7 mouse cellular contexts compared by ENCODE assay signal in the genomic region with DNA sequence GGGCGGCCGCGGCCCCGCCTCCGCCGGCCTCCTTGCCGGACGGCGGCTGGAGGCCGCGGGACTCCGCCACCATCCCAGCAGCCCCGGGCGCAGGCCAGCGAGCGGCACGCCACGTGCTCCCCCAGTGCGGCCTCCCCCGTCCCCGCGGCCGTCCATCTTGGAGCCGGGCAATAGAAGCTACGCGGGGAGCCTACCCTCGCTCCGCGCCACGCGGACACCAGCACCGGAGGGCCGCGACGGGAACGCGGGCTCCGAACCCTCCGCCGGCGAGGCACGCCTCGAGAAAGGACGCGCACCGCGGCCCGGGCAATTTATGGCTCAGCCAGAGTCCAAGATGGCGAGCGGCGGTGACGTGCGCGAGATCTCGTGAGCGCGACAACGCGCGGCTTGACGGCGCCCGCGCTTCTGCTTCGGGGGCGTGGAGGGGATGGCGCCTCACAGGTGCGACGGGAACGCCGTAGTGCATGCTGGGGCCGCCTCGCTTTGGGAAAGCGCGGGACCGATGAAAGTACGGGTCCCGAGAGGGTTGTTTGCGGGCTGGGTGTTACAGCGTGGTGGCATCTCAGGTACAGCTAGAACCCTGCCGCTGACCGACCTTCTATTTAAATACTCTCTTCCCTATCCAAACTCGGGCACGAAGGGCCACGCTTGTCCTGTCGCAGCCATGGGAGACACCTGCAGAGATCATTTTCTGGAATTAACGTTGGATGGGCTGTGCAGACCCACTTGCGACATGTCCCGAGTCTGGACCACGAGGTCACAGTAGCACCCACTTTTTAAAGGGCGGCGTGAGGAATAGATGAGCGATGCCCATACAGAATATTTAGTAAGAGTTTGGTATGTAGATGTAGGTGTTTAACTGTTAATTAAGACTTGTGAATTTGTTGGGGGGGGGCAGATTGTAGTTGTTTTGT. TPM values are rescaled to one million over a fixed set of nuclear protein-coding genes. Genes with fewer than 3 reads are reported as not detected.
DNase-seq lines count a peak whose midpoint lies in the region; ATAC-seq and TF ChIP-seq lines count a peak whose summit lies in the region.

A gene (plus strand): TSS at position 157 of the 914 bp plus-strand sequence.
A gene (minus strand): TSS at position 400 of the 914 bp plus-strand sequence.

- no peaks in the 10 kb centered on the region for H3K36me3 ChIP-seq in embryonic facial prominence, embryonic 12.5 days
- H3K36me3 ChIP-seq in kidney, adult 2 months (ENCODE audit: control insufficient read depth, insufficient read depth, low read length): no peaks in the 10 kb centered on the region; the same call in 1 of the 2 replicates
- H3K36me3 ChIP-seq in limb, embryonic 13.5 days: peaks cover 16% of the 10 kb centered on the region; the same call in 1 of the 2 replicates
- H3K36me3 ChIP-seq in midbrain, embryonic 16.5 days (ENCODE audit: control insufficient read depth, insufficient read depth, low read length): no peaks in the 10 kb centered on the region

- ATAC-seq in embryonic facial prominence, embryonic 12.5 days (ENCODE audit: insufficient number of reproducible peaks, insufficient read depth, low FRiP score, low TSS enrichment): peak; percentile 95
- ATAC-seq in limb, embryonic 13.5 days (ENCODE audit: low FRiP score, low read depth): peak; percentile 97
- peak; percentile 98 for ATAC-seq in midbrain, embryonic 16.5 days

- TF ChIP-seq CTCF in kidney, adult 2 months (conservative IDR thresholded peaks at IDR 0.05; ENCODE audit: insufficient read depth, insufficient read length, low read depth, low read length): no peak

- peak; percentile 90 for DNase-seq in adrenal gland, postnatal 25 days
- peak; percentile 93 to 94 for DNase-seq in heart, adult 18-20 months
- DNase-seq in kidney, adult 2 months: peak; percentile 96
- DNase-seq in spleen, postnatal 10 days (ENCODE audit: low spot score in 2 of 2): peak; percentile 94 to 95

- no peak for TF ChIP-seq POLR2A in kidney, adult 2 months (IDR thresholded peaks at IDR 0.05; ENCODE audit: low read depth, low read length)

- no peaks in the 10 kb centered on the region for H3K27me3 ChIP-seq in embryonic facial prominence, embryonic 12.5 days
- H3K27me3 ChIP-seq in kidney, adult 2 months (replicated peaks; ENCODE audit: control insufficient read depth, insufficient read depth, low read length): no peaks in the 10 kb centered on the region
- no peaks in the 10 kb centered on the region for H3K27me3 ChIP-seq in limb, embryonic 13.5 days
- H3K27me3 ChIP-seq in midbrain, embryonic 16.5 days (ENCODE audit: control insufficient read depth, insufficient read depth, low read depth, low read length): no peaks in the 10 kb centered on the region

- peak within 1 kb of the TSS; percentile 94 for H3K27ac ChIP-seq in embryonic facial prominence, embryonic 12.5 days
- H3K27ac ChIP-seq in kidney, adult 2 months (ENCODE audit: insufficient read depth, low read depth, low read length): peak within 1 kb of the TSS; percentile 89
- H3K27ac ChIP-seq in limb, embryonic 13.5 days: peak within 1 kb of the TSS; percentile 96
- peak within 1 kb of the TSS; percentile 94 for H3K27ac ChIP-seq in midbrain, embryonic 16.5 days (ENCODE audit: low read length)

- H3K4me1 ChIP-seq in embryonic facial prominence, embryonic 12.5 days: peaks cover 23% of the 10 kb centered on the region
- peaks cover 6% of the 10 kb centered on the region; the same call in 1 of the 2 replicates for H3K4me1 ChIP-seq in kidney, adult 2 months (ENCODE audit: control insufficient read depth, insufficient read depth, low read length)
- H3K4me1 ChIP-seq in limb, embryonic 13.5 days: peaks cover 50% of the 10 kb centered on the region
- H3K4me1 ChIP-seq in midbrain, embryonic 16.5 days (ENCODE audit: control insufficient read depth, insufficient read depth, low read length): peaks cover 33% of the 10 kb centered on the region

- H3K4me2 ChIP-seq in embryonic facial prominence, embryonic 12.5 days (replicated peaks): peak within 1 kb of the TSS; percentile 64
- peak within 1 kb of the TSS; percentile 75 for H3K4me2 ChIP-seq in limb, embryonic 13.5 days (replicated peaks)
- H3K4me2 ChIP-seq in midbrain, embryonic 16.5 days (ENCODE audit: low read length): peak within 1 kb of the TSS; percentile 84

- H3K9ac ChIP-seq in embryonic facial prominence, embryonic 12.5 days: peak within 1 kb of the TSS; percentile 97
- peak within 1 kb of the TSS; percentile 97 for H3K9ac ChIP-seq in limb, embryonic 13.5 days
- peak within 1 kb of the TSS; percentile 98 for H3K9ac ChIP-seq in midbrain, embryonic 16.5 days (ENCODE audit: low read depth, low read length)

- WGBS in embryonic facial prominence, embryonic 12.5 days: under 1% methylated on average over 90 of the region's 93 CpGs
- WGBS in kidney, adult 2 months: under 1% methylated on average over 91 of the region's 93 CpGs
- under 1% methylated on average over 91 of the region's 93 CpGs for WGBS in limb, embryonic 13.5 days
- under 1% methylated on average over 90 of the region's 93 CpGs for WGBS in midbrain, embryonic 16.5 days

- H3K9me3 ChIP-seq in embryonic facial prominence, embryonic 12.5 days: no peaks in the 10 kb centered on the region
- no peaks in the 10 kb centered on the region for H3K9me3 ChIP-seq in limb, embryonic 13.5 days
- no peaks in the 10 kb centered on the region for H3K9me3 ChIP-seq in midbrain, embryonic 16.5 days (replicated peaks; ENCODE audit: control insufficient read depth, low read length, poor library complexity, severe bottlenecking)

- peak within 1 kb of the TSS; percentile 90 for H3K4me3 ChIP-seq in embryonic facial prominence, embryonic 12.5 days
- peak within 1 kb of the TSS; percentile 95 for H3K4me3 ChIP-seq in kidney, adult 2 months (ENCODE audit: insufficient read depth, low read depth, low read length)
- peak within 1 kb of the TSS; percentile 77 for H3K4me3 ChIP-seq in limb, embryonic 13.5 days
- peak within 1 kb of the TSS; percentile 98 for H3K4me3 ChIP-seq in midbrain, embryonic 16.5 days (ENCODE audit: low read depth, low read length)

RNA-seq across cellular contexts. Expression of the first gene that starts in this region (rescaled TPM):
- 25.8 and 26.8 TPM in 2 replicates for total RNA-seq in adrenal gland, postnatal 25 days (2021)
- polyA plus RNA-seq in embryonic facial prominence, embryonic 12.5 days (2016; fragmentation: Nextera tagmentation; extraction: Ambion mirVana): 19.4 and 19.8 TPM in 2 replicates
- 10 to 100 TPM; 16.2 to 17.9 TPM for total RNA-seq in heart, adult 18-20 months (2021)
- 6.3 and 8.1 TPM in 2 replicates for polyA plus RNA-seq in kidney, adult 2 months (2012; rRNA removed)
- 19.7 and 22.6 TPM in 2 replicates for polyA plus RNA-seq in limb, embryonic 13.5 days (2015; fragmentation: Nextera tagmentation; extraction: Ambion mirVana)
- polyA plus RNA-seq in midbrain, embryonic 16.5 days (2015; fragmentation: Nextera tagmentation; extraction: Ambion mirVana): 10.2 and 11.9 TPM in 2 replicates

RNA-seq across cellular contexts. Expression of the second gene that starts in this region (rescaled TPM):
- total RNA-seq in adrenal gland, postnatal 25 days (2021): 91.6 and 107 TPM in 2 replicates
- 132 and 140 TPM in 2 replicates for polyA plus RNA-seq in embryonic facial prominence, embryonic 12.5 days (2016; fragmentation: Nextera tagmentation; extraction: Ambion mirVana)
- total RNA-seq in heart, adult 18-20 months (2021): 10 to 100 TPM; 59.7 to 65.9 TPM
- polyA plus RNA-seq in kidney, adult 2 months (2012; rRNA removed): 40.9 and 47.2 TPM in 2 replicates
- 130 and 133 TPM in 2 replicates for polyA plus RNA-seq in limb, embryonic 13.5 days (2015; fragmentation: Nextera tagmentation; extraction: Ambion mirVana)
- 63.9 and 66.7 TPM in 2 replicates for polyA plus RNA-seq in midbrain, embryonic 16.5 days (2015; fragmentation: Nextera tagmentation; extraction: Ambion mirVana)

Comparison
In these comparisons a context has a peak if more than half of its experiments do, and no peak if none do; other contexts are left out.
1. Peak in every context shown above with its lines: DNase-seq, ATAC-seq, H3K4me3 ChIP-seq and H3K27ac ChIP-seq.